In genomic region chrX:94212597-94213321, GRCm38 (mm10) we compare ENCODE assay signal across 8 mouse cellular contexts. TPM values are rescaled to one million over a fixed set of nuclear protein-coding genes. Genes with fewer than 3 reads are reported as not detected.
DNase-seq lines count a peak whose midpoint lies in the region; ATAC-seq and TF ChIP-seq lines count a peak whose summit lies in the region.

Eif2s3x (minus strand) TSS chrX:94212862.

- no peaks in the 10 kb centered on the region for H3K9me3 ChIP-seq in heart, embryonic 13.5 days
- H3K9me3 ChIP-seq in liver, embryonic 12.5 days (replicated peaks): no peaks in the 10 kb centered on the region
- H3K9me3 ChIP-seq in stomach, embryonic 15.5 days: no peaks in the 10 kb centered on the region

- TF ChIP-seq CTCF in C2C12 (IDR thresholded peaks at IDR 0.05; ENCODE audit: control insufficient read depth, insufficient read depth, insufficient read length): peak; percentile 78

- peak within 1 kb of the TSS; percentile 87 for H3K9ac ChIP-seq in heart, embryonic 13.5 days
- H3K9ac ChIP-seq in liver, embryonic 12.5 days: peak within 1 kb of the TSS; percentile 82
- peak within 1 kb of the TSS; percentile 73 for H3K9ac ChIP-seq in stomach, embryonic 15.5 days

- H3K4me1 ChIP-seq in heart, embryonic 13.5 days: peaks cover 5% of the 10 kb centered on the region
- H3K4me1 ChIP-seq in liver, embryonic 12.5 days: peaks cover 12% of the 10 kb centered on the region
- H3K4me1 ChIP-seq in stomach, embryonic 15.5 days: no peaks in the 10 kb centered on the region

- no peaks in the 10 kb centered on the region for H3K27me3 ChIP-seq in C2C12 (ENCODE audit: control insufficient read depth, insufficient read depth, insufficient read length)
- H3K27me3 ChIP-seq in heart, embryonic 13.5 days (replicated peaks): no peaks in the 10 kb centered on the region
- H3K27me3 ChIP-seq in liver, embryonic 12.5 days (replicated peaks): no peaks in the 10 kb centered on the region
- H3K27me3 ChIP-seq in stomach, embryonic 15.5 days (replicated peaks): no peaks in the 10 kb centered on the region

- ATAC-seq in erythroid progenitor cell, adult 5-6 weeks (replicated peaks; ENCODE audit: low FRiP score, poor library complexity, severe bottlenecking): peak; percentile 97
- peak; percentile 84 for ATAC-seq in heart, embryonic 13.5 days (ENCODE audit: extremely low read depth, insufficient number of reproducible peaks, low FRiP score, low TSS enrichment)
- ATAC-seq in liver, embryonic 12.5 days: peak; percentile 93
- peak; percentile 95 for ATAC-seq in stomach, embryonic 15.5 days (ENCODE audit: insufficient read depth, low FRiP score, low read depth)

- peak within 1 kb of the TSS; percentile 86 for H3ac ChIP-seq in C2C12 (ENCODE audit: control insufficient read depth, insufficient read length, low read depth)

- peaks cover 48% of the 10 kb centered on the region for H3K79me2 ChIP-seq in C2C12 (ENCODE audit: control insufficient read depth, insufficient read depth)

- peak within 1 kb of the TSS; percentile 78 for H3K4me3 ChIP-seq in C2C12 (ENCODE audit: insufficient read depth, poor library complexity, severe bottlenecking)
- peak within 1 kb of the TSS; percentile 65 for H3K4me3 ChIP-seq in heart, embryonic 13.5 days
- peak within 1 kb of the TSS; percentile 84 for H3K4me3 ChIP-seq in liver, embryonic 12.5 days
- peak within 1 kb of the TSS; percentile 85 for H3K4me3 ChIP-seq in stomach, embryonic 15.5 days (replicated peaks)

- peak within 1 kb of the TSS; percentile 77 for H3K4me2 ChIP-seq in heart, embryonic 13.5 days
- H3K4me2 ChIP-seq in liver, embryonic 12.5 days: peak within 1 kb of the TSS; percentile 74
- H3K4me2 ChIP-seq in stomach, embryonic 15.5 days: peak within 1 kb of the TSS; percentile 56

- peaks cover 38% of the 10 kb centered on the region for H3K79me3 ChIP-seq in C2C12 (ENCODE audit: low read depth)

- peaks cover 37% of the 10 kb centered on the region for H3K36me3 ChIP-seq in C2C12 (ENCODE audit: control insufficient read depth, insufficient read depth)
- H3K36me3 ChIP-seq in heart, embryonic 13.5 days: peaks cover 29% of the 10 kb centered on the region
- peaks cover 31% of the 10 kb centered on the region for H3K36me3 ChIP-seq in liver, embryonic 12.5 days
- peaks cover 14% of the 10 kb centered on the region; the same call in 1 of the 2 replicates for H3K36me3 ChIP-seq in stomach, embryonic 15.5 days

- peak within 1 kb of the TSS; percentile 80 for H3K27ac ChIP-seq in heart, embryonic 13.5 days (replicated peaks)
- H3K27ac ChIP-seq in liver, embryonic 12.5 days: peak within 1 kb of the TSS; percentile 78
- peak within 1 kb of the TSS; percentile 87 for H3K27ac ChIP-seq in stomach, embryonic 15.5 days

- peak; percentile 79 for DNase-seq in brain, embryonic 18.5 days (ENCODE audit: low read depth, low spot score)
- peak; percentile 86 for DNase-seq in kidney, postnatal 10 days
- DNase-seq in natural killer cell, adult 2 months (ENCODE audit: low spot score in 2 of 2): peak; percentile 85 to 92

- under 1% methylated on average over 52 of the region's 52 CpGs for WGBS in heart, embryonic 13.5 days
- WGBS in liver, embryonic 12.5 days (ENCODE audit: insufficient replicate concordance): under 1% methylated on average over 52 of the region's 52 CpGs
- under 1% methylated on average over 51 of the region's 52 CpGs for WGBS in stomach, embryonic 15.5 days

TF ChIP-seq in C2C12, 6 proteins besides CTCF, POLR2A, EP300 and RAD21:
- TF ChIP-seq MYOG (IDR thresholded peaks at IDR 0.05; ENCODE audit: control insufficient read depth, extremely low read depth, insufficient read length) (no peak), MYOD1 (IDR thresholded peaks at IDR 0.05; ENCODE audit: control insufficient read depth, insufficient read length, low read depth) (no peak), FOSL1 (IDR thresholded peaks at IDR 0.05; ENCODE audit: insufficient read depth, low read length, poor library complexity, severe bottlenecking) (no peak), USF1 (IDR thresholded peaks at IDR 0.05; ENCODE audit: low read depth) (no peak), MAX (IDR thresholded peaks at IDR 0.05) (peak; percentile 98), CEBPB (IDR thresholded peaks at IDR 0.05; ENCODE audit: low read depth) (no peak)

RNA-seq across cellular contexts. Expression of gene Eif2s3x, which starts in this region (rescaled TPM):
- polyA plus RNA-seq in C2C12 (2012; fragmentation: generic; extraction: Trizol): 68.2 TPM
- 72.4 and 106 TPM in 2 replicates for total RNA-seq in erythroid progenitor cell, adult 5-6 weeks (2015; ENCODE audit: low replicate concordance)
- 46.4 and 60.6 TPM in 2 replicates for total RNA-seq in erythroid progenitor cell, adult 5-6 weeks (2017; ENCODE audit: low replicate concordance)
- 50.5 and 56.1 TPM in 2 replicates for polyA plus RNA-seq in heart, embryonic 13.5 days (2015; fragmentation: Nextera tagmentation; extraction: Ambion mirVana)
- polyA plus RNA-seq in liver, embryonic 12.5 days (2016; fragmentation: Nextera tagmentation; extraction: Ambion mirVana): 68.6 and 73.0 TPM in 2 replicates
- polyA plus RNA-seq in stomach, embryonic 15.5 days (2015; fragmentation: Nextera tagmentation; extraction: Ambion mirVana): 64.7 and 75.5 TPM in 2 replicates

Comparison
In these comparisons a context has a peak if more than half of its experiments do, and no peak if none do; other contexts are left out.
1. Peak in every context shown above with its lines: DNase-seq, ATAC-seq, H3K4me3 ChIP-seq and H3K27ac ChIP-seq.